Mouse (Mus musculus) midbrain, embryonic 16.5 days (tissue): ENCODE data around the gene Atp6v0c. TPM values are rescaled to one million over a fixed set of nuclear protein-coding genes. Genes with fewer than 3 reads are reported as not detected.

Experiments
- ATAC-seq: fragments of 200-750 bp; cut with Nextera tagmentation; 2 replicates; pipeline ENCODE4 v1.8.0; 2017; ENCODE audit warnings: moderate TSS enrichment
- H3K27ac ChIP-seq: fragments of 300-500 bp; sonication (generic); 2 replicates; pipeline ENCODE4 v1.5.1; 2014; ENCODE audit warnings: mild to moderate bottlenecking, low read length, mixed read lengths
- H3K27me3 ChIP-seq: fragments of 300-500 bp; sonication (generic); 2 replicates; pipeline ENCODE4 v1.6.1; 2014; ENCODE audit warnings: low read depth, low read length, mixed read lengths; ENCODE audit not compliant: control insufficient read depth, insufficient read depth
- H3K36me3 ChIP-seq: fragments of 300-500 bp; sonication (generic); 2 replicates; pipeline ENCODE4 v1.6.1; 2014; ENCODE audit warnings: mild to moderate bottlenecking, low read length, moderate library complexity, mixed read lengths; ENCODE audit not compliant: control insufficient read depth, insufficient read depth
- H3K4me1 ChIP-seq: fragments of 300-500 bp; sonication (generic); 2 replicates; pipeline ENCODE4 v1.6.1; 2014; ENCODE audit warnings: mild to moderate bottlenecking, low read length, mixed read lengths; ENCODE audit not compliant: control insufficient read depth, insufficient read depth
- H3K4me2 ChIP-seq: fragments of 300-500 bp; sonication (generic); 2 replicates; pipeline ENCODE4 v1.6.1; 2014; ENCODE audit warnings: mild to moderate bottlenecking, low read length, mixed read lengths
- H3K4me3 ChIP-seq: fragments of 300-500 bp; sonication (generic); 2 replicates; pipeline ENCODE4 v1.5.1; 2014; ENCODE audit warnings: low read depth, mild to moderate bottlenecking, low read length, moderate library complexity, mixed read lengths
- H3K9ac ChIP-seq: fragments of 300-500 bp; sonication (generic); 2 replicates; pipeline ENCODE4 v1.6.1; 2014; ENCODE audit warnings: low read depth, low read length, mixed read lengths
- H3K9me3 ChIP-seq: fragments of 300-500 bp; sonication (generic); replicated peaks from 2 replicates; pipeline ENCODE4 v1.6.1; 2014; ENCODE audit warnings: mild to moderate bottlenecking, low read length, mixed read lengths; ENCODE audit not compliant: control insufficient read depth, poor library complexity, severe bottlenecking
- WGBS: fragments of 180-500 bp; shearing (Covaris S2); extraction: QIAGEN DNeasy Blood & Tissue Kit; methylation state at CpG from one replicate; pipeline ENCODE4 v1.1.7; 2014; 5-methylcytosine and 5-hydroxymethylcytosine counted together
- polyA plus RNA-seq: library from polyadenylated mRNA; unstranded; fragments of >200 nt; fragmentation: Nextera tagmentation; extraction: Ambion mirVana; gene quantifications from 2 replicates; pipeline ENCODE4 v1.2.1, GENCODE M21; 2015

Gene Atp6v0c
- polyA plus RNA-seq, 1 experiment from 2014 or later, result 1,629 TPM

- Histone ChIP-seq H3K4me1 (peaks cover 63% of the 10 kb centered on the region), H3K27ac (peak overlapping the region; percentile 69), H3K27me3 (no peaks in the 10 kb centered on the region; the same call in 1 of the 2 replicates), H3K4me2 (peak overlapping the region; percentile 95), H3K9me3 (no peaks in the 10 kb centered on the region), H3K9ac (peak overlapping the region; percentile 84), H3K36me3 (no peaks in the 10 kb centered on the region), H3K4me3 (peak overlapping the region; percentile 51)
- 3% methylated on average over 29 of the region's 29 CpGs for WGBS
- ATAC-seq, result no peak
Measured at GRCm38 (mm10) chr17:24208641-24209042, 39.1 kb upstream of the Atp6v0c start.

- Histone ChIP-seq H3K9ac (peak overlapping the region; percentile 84), H3K4me1 (peaks cover 69% of the 10 kb centered on the region), H3K27ac (0 out of 2 replicates have a peak overlapping the region, but pooled peaks have one; percentile 69), H3K9me3 (no peaks in the 10 kb centered on the region), H3K4me3 (peak overlapping the region; percentile 51), H3K36me3 (no peaks in the 10 kb centered on the region), H3K27me3 (no peaks in the 10 kb centered on the region; the same call in 1 of the 2 replicates), H3K4me2 (peak overlapping the region; percentile 95)
- WGBS, result 62% methylated on average over 34 of the region's 34 CpGs
- no peak for ATAC-seq
Measured at GRCm38 (mm10) chr17:24207768-24208640, 38.5 kb upstream of the Atp6v0c start.

- peak overlapping the region; percentile 79 for H3K4me3 ChIP-seq
- WGBS, result 6% methylated on average over 62 of the region's 62 CpGs
- peak overlapping the region; percentile 79 for H3K9ac ChIP-seq
- peak overlapping the region; percentile 95 for H3K4me2 ChIP-seq
- no peaks in the 10 kb centered on the region; the same call in 1 of the 2 replicates for H3K27me3 ChIP-seq
- H3K36me3 ChIP-seq, result no peaks in the 10 kb centered on the region
- H3K9me3 ChIP-seq, result no peaks in the 10 kb centered on the region
- peak overlapping the region; percentile 86 for H3K27ac ChIP-seq
- H3K4me1 ChIP-seq, result peaks cover 69% of the 10 kb centered on the region
- ATAC-seq, result peak; percentile 16
Measured at GRCm38 (mm10) chr17:24206451-24207351, 37.2 kb upstream of the Atp6v0c start.

- Histone ChIP-seq H3K27ac (peak overlapping the region; percentile 86), H3K9me3 (no peaks in the 10 kb centered on the region), H3K4me2 (peak overlapping the region; percentile 95), H3K4me3 (peak overlapping the region; percentile 79), H3K4me1 (peaks cover 62% of the 10 kb centered on the region), H3K9ac (peak overlapping the region; percentile 93), H3K27me3 (no peaks in the 10 kb centered on the region; the same call in 1 of the 2 replicates), H3K36me3 (no peaks in the 10 kb centered on the region)
- WGBS, result 5% methylated on average over 15 of the region's 15 CpGs
- ATAC-seq, result peak; percentile 41
Measured at GRCm38 (mm10) chr17:24205908-24206361, 36.4 kb upstream of the Atp6v0c start.

DNA sequence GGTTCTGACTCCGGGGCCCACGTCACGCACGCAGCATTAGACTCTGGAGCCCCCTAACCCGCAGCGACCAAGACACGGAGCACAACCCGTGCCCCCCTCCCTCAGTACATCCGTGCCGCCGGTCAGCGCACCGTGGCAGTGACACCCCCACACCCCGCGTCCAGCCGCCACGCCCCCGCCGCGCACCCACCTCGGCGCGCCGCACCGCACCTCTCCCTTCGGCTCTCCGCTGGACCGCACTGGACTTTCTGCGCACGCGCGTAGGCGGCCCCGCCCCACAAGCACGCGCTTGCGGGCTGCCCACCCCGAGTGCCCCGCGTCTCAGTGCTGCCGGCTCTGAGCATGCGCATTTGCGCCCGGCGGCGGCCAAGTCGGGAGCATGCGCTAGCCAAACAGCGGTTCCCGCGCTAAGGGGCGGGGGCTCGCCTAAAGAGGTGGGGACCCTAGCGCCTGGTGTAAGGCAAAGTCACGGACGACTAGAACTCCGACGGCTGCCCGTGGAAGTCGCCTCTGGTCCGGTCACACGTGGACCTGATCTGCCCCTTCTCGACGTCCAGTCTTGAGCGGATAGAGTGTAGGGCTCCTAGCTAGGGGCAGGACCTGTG, 35.9 kb upstream of the Atp6v0c start, which contains the start of gene Tbc1d24:
Gene Tbc1d24, minus strand, starts transcription at position 279 of the 605 bp plus-strand sequence.
- 0% methylated on average over 57 of the region's 65 CpGs for WGBS
- peaks cover 59% of the 10 kb centered on the region for H3K4me1 ChIP-seq
- ATAC-seq, result peak; percentile 79

GRCm38 (mm10) chr17:24204846-24205245, 35.3 kb upstream of the Atp6v0c start:
- no peaks in the 10 kb centered on the region; the same call in 1 of the 2 replicates for H3K27me3 ChIP-seq
- H3K27ac ChIP-seq, result peak overlapping the region; percentile 86
- peak overlapping the region; percentile 79 for H3K4me3 ChIP-seq
- ATAC-seq, result 0 out of 2 replicates have a peak, but pooled peaks have one; percentile 1
- peak overlapping the region; percentile 95 for H3K4me2 ChIP-seq
- no peaks in the 10 kb centered on the region for H3K9me3 ChIP-seq
- H3K36me3 ChIP-seq, result no peaks in the 10 kb centered on the region
- H3K9ac ChIP-seq, result peak overlapping the region; percentile 93
- WGBS, result 12% methylated on average over 7 of the region's 7 CpGs
- H3K4me1 ChIP-seq, result peaks cover 59% of the 10 kb centered on the region

More for the DNA sequence above, 35.9 kb upstream of the Atp6v0c start, which contains the start of gene Tbc1d24:
- Histone ChIP-seq H3K9ac (peak within 1 kb of the TSS; percentile 93), H3K4me3 (peak within 1 kb of the TSS; percentile 79), H3K27ac (peak within 1 kb of the TSS; percentile 86), H3K9me3 (no peaks in the 10 kb centered on the region), H3K4me2 (peak within 1 kb of the TSS; percentile 95), H3K27me3 (no peaks in the 10 kb centered on the region; the same call in 1 of the 2 replicates), H3K36me3 (no peaks in the 10 kb centered on the region)

DNA sequence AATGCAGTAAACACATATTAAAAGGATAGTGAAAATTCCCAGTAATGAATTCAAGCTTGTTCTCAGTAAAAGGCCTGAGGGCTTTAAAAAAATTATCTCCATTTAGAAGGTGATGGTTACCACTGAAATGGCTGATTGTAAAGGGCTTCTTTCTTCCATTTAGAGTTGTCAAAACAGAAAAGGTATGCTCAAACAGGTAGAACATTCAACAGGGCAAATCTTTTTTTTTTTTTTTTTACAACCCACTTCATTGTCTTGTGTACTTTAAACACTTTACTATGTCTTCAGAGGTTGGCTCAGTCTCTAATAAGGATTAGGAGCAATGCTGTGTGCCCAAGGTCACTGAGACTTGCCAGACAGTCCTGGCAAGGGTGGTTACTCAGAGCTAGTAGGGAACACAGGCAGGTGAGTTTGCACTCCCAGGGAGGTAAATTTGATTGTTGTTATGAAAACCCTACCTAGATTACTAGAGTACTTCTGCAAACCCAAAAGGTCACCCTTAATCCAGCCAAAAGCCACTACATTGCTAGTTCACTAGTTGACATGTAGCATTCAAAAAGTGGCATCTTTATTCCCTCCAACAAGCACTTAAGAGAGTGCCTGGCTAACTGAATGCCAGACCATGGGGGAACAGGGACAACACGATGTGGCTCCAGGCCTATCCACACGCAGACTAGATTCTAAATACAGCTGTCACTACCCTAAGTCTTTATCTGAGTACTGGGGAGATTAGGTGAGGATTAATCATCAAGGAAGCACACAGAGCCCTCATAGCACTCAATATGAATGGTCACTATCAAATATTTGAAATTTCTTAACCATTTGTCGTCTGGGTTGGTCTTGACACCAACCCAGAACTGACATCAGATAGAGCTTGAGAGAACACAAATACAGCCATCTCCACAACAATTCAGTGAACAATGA, 34.4 kb upstream of the Atp6v0c start:
- peak overlapping the region; percentile 95 for H3K4me2 ChIP-seq
- ATAC-seq, result no peak
- peaks cover 52% of the 10 kb centered on the region for H3K4me1 ChIP-seq
- H3K27ac ChIP-seq, result no peak overlapping the region
- H3K9me3 ChIP-seq, result no peaks in the 10 kb centered on the region
- WGBS, result 64% methylated on average over 3 of the region's 3 CpGs
- no peaks in the 10 kb centered on the region for H3K36me3 ChIP-seq
- peak overlapping the region; percentile 93 for H3K9ac ChIP-seq
- H3K4me3 ChIP-seq, result peak overlapping the region; percentile 79
- H3K27me3 ChIP-seq, result no peaks in the 10 kb centered on the region; the same call in 1 of the 2 replicates
